Mouse (Mus musculus): ENCODE results near the gene Tmem199.

Tmem199 gene

DNA sequence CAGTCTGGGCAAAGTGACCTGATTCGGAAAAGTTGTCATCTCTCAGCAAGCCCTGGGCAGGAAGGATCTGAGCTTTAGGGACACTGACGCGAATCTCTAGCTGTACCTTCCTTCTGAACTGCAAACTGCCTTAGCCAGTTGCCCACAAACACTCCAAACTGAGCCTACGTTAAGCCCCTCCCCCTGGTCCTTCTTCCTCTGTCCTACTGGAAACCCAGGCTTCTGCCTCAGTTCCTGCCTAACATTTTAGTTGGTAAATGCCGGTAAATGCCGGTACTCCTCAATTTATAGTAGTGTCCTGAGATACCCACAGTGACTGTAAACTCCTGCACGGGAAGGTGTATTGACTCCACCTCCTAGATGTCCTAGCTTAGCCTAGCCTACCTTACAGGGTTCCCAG, 28.3 kb downstream of the Tmem199 start:
- DNase-seq (ENCODE audit: low spot score in 2 of 2) = no peak

DNA sequence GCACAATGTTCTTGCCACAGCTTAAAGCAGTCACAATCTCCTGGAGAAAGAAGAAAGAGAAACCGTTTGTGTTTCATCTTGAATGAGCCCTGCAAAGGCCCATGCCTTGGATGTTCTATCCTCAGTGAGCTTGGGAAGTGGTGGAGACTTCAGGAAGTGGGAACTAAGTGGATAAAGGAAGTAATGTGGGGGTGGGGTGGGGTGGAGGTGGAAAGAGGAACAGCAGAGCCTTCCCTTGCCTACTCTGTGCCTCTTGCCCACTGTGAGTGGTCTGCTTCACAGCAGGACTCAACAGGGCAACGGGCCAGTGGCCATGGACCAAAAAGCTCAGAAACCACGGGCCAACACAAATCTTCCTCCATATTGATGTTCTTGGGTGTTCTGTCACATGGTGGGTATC, 36.7 kb downstream of the Tmem199 start:
- DNase-seq (ENCODE audit: low spot score in 2 of 2) = no peak

DNA sequence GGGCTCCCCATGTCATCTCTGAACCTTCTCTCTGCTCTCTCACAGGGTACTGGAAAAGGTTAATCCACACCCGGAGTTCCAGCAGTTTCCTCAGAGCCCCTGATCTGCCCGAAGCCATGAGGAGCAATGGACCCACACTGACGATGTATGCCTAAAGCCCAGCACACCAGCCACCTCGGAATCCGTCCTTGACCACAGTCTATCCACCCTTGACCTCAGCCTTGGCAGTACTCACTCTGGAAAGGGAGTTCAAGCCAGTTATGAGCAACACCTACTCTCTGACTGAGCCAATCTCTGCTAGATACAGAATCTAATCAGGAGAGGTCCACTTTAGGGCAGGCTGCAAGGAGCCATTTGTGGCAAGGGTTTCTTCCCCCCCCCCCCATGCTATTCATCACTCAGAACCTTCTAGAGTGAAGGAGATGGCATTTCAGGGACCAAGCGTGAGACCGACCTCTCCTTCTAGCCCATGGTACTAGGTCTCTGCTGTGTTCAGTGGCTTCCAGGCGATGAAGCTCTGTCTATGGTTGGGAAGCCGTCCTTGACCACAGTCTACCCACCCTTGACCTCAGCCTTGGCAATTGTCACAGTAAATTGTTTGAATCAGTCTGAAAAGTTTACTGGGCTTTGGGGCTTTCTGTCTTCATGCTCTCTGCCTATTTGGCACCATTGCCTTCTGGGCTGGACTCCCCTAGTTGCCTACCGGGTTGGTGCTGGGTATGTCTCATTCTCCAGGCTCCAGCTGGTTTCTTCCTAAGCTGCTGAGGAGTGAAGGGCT, 40.5 kb downstream of the Tmem199 start:
- DNase-seq (ENCODE audit: low spot score in 2 of 2) = no peak

GRCm38 (mm10) chr11:78467932-78468331, 44.0 kb downstream of the Tmem199 start:
- no peak for DNase-seq (ENCODE audit: low spot score in 2 of 2)

- no peak for DNase-seq (ENCODE audit: low spot score in 2 of 2)
Measured at GRCm38 (mm10) chr11:78467515-78467914, 44.5 kb downstream of the Tmem199 start.

DNA sequence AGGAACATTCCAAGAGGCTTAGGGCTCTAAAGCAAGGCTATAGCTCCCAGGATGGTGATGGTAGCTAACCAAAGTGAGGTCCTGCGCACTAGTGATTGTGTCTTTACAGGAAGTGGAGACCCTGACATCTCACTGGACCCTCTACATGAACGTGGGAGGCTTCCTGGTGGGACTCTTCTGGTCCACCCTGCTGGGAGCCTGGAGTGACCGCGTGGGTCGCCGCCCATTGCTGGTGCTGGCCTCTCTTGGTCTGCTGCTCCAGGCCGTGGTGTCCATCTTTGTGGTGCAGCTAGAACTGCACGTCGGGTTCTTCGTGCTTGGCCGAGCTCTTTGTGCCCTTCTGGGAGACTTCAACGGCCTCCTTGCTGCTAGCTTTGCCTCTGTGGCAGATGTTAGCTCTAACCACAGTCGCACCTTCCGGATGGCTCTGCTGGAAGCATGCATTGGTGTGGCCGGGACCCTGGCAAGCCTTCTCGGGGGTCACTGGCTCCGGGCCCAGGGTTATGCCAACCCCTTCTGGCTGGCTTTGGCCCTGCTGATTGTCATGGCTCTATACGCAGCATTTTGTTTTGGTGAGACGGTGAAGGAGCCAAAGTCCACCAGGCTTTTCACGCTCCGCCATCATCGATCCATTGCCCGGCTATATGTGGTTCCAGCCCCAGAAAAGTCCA, 45.6 kb downstream of the Tmem199 start:
- DNase-seq (ENCODE audit: low spot score in 2 of 2) = no peak

DNA sequence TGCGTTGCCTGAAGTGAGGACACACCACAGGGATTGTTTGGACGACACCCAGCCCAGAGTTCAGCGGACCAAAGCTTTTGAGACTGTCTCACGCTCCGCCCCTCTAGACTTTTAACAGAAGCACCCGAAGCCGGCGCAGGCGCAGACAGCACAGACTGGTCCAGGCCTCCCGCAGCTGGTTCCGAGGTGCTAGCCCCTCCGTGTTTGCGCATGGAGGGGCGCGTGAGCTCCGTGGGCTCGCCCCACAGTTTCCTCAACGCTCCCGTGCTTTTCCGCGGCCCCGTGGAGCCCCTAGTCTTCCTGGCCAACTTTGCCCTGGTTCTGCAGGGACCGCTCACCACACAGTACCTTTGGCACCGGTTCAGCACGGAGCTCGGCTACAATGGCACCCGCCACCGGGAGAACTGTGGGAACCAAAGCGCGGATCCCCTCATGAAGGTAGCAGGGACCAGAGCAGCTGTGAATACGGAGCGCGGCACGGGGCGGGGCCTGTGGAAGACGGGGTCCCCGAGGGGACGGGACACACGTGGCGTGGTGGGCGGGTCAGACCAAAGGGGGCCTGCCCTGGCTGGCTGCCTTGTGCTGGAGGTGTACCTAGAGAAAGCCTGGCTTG, 46.3 kb downstream of the Tmem199 start, which contains the start of gene Slc46a1:
Slc46a1 (plus strand) TSS at position 130 of the 613 bp plus-strand sequence.
- DNase-seq (ENCODE audit: low spot score in 2 of 2) = peak; percentile 47 to 65

DNA sequence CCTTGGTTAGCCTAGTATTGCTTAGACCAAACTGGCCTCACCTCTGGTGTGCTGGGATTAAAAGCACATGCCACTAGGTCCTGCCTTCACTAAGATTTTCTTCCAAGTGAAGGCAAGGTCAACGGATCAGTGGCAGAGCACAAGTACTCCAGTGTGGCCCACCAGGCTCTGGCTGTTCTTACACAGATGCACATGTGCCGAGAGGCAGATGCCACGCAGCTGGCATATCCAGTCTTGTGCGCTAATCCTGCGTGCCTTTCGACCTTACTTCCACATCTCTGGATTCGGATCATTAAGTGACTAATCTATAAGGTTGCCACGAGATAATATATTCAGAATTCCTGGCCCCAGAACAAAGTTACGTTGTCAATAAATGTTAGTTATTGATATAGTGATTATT, 46.9 kb downstream of the Tmem199 start:
- DNase-seq (ENCODE audit: low spot score in 2 of 2) = no peak

DNA sequence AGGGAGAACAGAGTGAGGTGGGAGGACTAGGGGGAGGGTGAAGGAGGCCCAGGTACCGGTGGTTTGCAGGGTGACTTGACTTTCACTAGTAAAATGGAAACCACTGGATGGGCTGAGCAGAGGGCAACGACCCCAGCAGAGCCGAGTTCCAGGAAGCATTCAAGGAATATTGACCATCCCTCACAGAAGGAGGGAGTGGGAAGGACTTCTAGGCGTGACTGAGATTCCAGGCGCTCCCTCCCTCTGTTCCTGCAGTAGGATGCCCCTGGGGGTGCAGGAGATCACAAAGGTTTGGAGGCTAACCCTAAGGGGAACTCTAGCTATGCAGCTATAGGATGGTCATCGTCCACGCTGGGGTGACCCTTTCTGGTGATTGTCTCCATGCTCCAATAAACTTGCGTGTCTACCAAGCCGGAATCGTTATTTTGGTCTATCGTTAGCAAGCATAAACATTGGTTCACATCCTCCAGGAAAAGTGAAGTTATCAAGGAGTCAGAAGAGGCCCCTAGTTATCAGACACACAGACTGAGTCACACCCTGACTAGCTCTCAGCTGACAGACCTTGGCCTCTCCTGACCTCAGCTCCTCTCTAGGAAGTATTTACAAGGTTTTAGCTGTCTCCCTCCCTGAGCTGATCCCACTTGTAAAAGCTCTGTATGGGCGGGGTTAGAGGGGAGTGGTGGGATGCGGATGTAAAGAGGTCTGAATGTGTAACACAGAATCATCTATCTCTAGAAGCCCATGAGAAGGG, 48.5 kb downstream of the Tmem199 start:
- no peak for DNase-seq (ENCODE audit: low spot score in 2 of 2)

GRCm38 (mm10) chr11:78462669-78463068, 49.3 kb downstream of the Tmem199 start:
- DNase-seq (ENCODE audit: low spot score in 2 of 2) = no peak

GRCm38 (mm10) chr11:78461894-78462293, 50.1 kb downstream of the Tmem199 start:
- no peak for DNase-seq (ENCODE audit: low spot score in 2 of 2)

- no peak for DNase-seq (ENCODE audit: low spot score in 2 of 2)
Measured at GRCm38 (mm10) chr11:78458740-78459139, 53.2 kb downstream of the Tmem199 start.
